Mouse (Mus musculus): ENCODE results near the gene C87977. TPM values are rescaled to one million over a fixed set of nuclear protein-coding genes. Genes with fewer than 3 reads are reported as not detected.
"Not testable (repeated sequence)": the region's sequence is repeated elsewhere in the genome, so short reads cannot be mapped to it uniquely, and the experiment has no call there.

The C87977 gene
- not detected for total RNA-seq (2021)
- long read RNA-seq, experiment 1 = 0 reads
- long read RNA-seq, experiment 2 = 0 reads

DNA sequence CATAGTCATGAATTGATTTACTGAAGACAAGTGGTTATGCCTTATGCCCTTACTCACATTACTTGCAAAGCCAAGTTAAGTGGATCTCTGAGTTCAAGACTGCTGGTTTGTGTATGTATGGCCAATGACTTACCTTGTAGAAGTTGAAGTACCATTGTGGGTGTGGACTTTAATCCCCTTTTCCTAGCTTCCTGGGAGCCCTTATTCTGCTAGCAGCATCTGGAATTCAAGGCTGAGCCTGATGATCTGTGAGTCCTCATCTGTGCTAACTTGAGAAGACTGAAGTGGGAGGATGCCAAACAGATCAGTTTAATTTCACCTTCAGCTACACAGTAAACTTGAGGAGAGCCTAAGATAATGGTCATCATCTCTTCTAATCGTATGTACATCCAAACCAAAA, at the start of gene C87977:
TSS of gene C87977 (minus strand) at position 101 of the 400 bp plus-strand sequence.
- not testable (repeated sequence) for DNase-seq

DNA sequence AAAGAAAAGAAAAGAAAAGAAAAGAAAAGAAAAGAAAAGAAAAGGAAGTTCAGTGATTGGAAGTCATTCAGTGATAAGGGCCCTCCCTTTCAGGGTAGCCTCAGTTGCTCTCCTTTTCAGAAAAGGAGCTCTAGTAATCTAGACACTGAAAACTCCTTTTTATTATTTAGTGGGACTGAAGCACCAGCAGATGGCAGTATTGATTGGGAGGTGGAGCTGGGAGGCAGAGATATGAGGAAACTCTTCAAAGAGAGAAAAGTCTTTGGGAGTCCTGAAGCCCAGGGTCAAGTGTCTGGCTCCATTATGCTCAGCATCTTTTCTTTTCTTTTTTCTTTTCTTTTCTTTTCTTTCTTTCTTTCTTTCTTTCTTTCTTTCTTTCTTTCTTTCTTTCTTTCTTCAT, 41.6 kb upstream of the C87977 start:
- not testable (repeated sequence) for DNase-seq

DNA sequence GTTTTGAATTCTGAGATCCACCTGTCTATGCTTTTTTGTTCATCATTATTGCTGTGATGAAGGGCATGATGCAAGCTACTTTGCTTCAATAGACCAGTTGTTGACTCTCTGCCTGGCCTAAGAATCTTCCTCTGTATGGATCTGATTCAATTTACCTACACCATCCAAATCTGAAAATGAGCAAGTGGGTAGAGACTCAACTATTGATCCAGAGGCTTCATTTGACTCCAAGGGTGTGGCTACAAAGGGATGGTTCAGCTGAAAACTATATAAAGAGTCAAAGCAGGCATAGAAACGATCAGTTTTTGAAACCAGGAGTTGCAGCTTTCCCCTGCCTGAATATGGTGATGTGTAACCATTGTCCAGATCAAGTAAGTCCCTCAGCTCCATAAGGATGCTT, 22.7 kb downstream of the C87977 start, which contains the start of gene Oog2:
TSS of gene Oog2 (plus strand) at position 301 of the 400 bp plus-strand sequence.
- no peak for DNase-seq

DNA sequence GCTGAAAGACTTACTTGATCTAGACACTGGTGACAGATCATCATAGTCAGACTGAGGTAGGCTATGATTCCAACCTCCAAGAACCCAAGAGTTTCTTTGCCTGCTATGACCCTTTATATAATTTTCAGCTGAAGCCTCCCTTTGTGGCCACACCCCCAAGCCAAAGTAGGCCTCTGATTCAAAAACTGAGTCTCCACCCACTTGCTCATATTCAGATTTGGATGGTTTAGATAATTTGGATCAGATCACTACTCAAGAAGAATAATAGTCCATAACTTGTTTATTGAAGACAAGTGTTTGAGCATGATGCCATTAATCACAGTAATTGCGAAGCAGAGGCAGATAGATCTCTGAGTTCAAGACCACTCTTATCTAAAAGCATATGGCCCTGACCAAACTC, 50.6 kb downstream of the C87977 start, which contains the start of gene Oog3:
TSS of gene Oog3 (minus strand) at position 101 of the 400 bp plus-strand sequence.
- no peak for DNase-seq

Other genes starting within 250 kb of the C87977 start
- not detected for gene Gm13101, start 246.4 kb downstream of the C87977 start, total RNA-seq (2021)
- not detected for gene Pramef17, start 218.9 kb downstream of the C87977 start, total RNA-seq (2021)
- not detected for gene Pramel4, start 154.2 kb downstream of the C87977 start, total RNA-seq (2021)
- not detected for gene Gm13102, start 106.8 kb downstream of the C87977 start, total RNA-seq (2021)
- gene Oog3, start 50.7 kb downstream of the C87977 start, total RNA-seq (2021) = not detected
- not detected for gene Oog2, start 22.6 kb downstream of the C87977 start, total RNA-seq (2021)
- not detected for gene Pramel5, start 67.2 kb upstream of the C87977 start, total RNA-seq (2021)
- gene Gm13128, start 116.9 kb upstream of the C87977 start, total RNA-seq (2021) = not detected
- gene Gm13119, start 144.6 kb upstream of the C87977 start, total RNA-seq (2021) = not detected
- gene Pramef20, start 164.6 kb upstream of the C87977 start, total RNA-seq (2021) = not detected
- not detected for gene Pramef12, start 195.1 kb upstream of the C87977 start, total RNA-seq (2021)
- gene 1700012P22Rik, start 225.5 kb upstream of the C87977 start, total RNA-seq (2021) = not detected
- gene Gm9944, start 240.0 kb upstream of the C87977 start, total RNA-seq (2021) = not detected

Measured in gastrocnemius, postnatal 10 days (tissue).